Mouse (Mus musculus) megakaryocyte, embryonic 14.5 days (primary cell): ENCODE measurements around the gene Pitpnm1.

Source experiments
- FLI1 ChIP-seq: IDR thresholded peaks from 2 replicates; pipeline ENCODE4 v1.6.1; 2012; ENCODE audit warnings: low read length, inconsistent platforms, mixed read lengths
- GATA1 ChIP-seq: IDR thresholded peaks from 3 replicates; pipeline ENCODE4 v1.6.1; 2012; ENCODE audit warnings: mixed read lengths, low read length, inconsistent platforms, borderline replicate concordance

DNA sequence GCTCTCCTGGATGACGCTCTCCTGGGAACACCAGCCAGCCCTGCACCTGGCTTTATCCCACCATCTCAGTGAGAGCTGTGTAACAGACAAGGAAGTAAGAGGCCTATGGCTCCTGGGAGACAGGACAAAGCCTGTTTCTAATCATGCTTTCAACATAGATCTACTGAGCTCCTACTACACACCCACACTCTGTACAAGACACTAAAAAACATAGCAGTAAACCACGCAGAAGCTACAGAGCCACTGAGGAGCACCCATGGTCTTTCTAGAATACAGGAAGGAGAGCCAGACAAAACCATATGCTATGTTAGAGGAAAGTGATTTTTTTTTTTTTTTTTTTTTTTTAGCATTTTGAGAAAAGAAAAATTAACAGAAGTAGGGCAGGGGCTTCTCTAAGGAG lies 18.6 kb downstream of the Pitpnm1 start:
- no peak for TF ChIP-seq GATA1
- no peak for TF ChIP-seq FLI1
